Mouse (Mus musculus) CH12.LX (cell line): ENCODE measurements around the gene Clcc1. TPM values are rescaled to one million over a fixed set of nuclear protein-coding genes. Genes with fewer than 3 reads are reported as not detected.

ENCODE experiments used
- DNase-seq: peaks from one replicate; pipeline ENCODE4 v3.0.0-alpha.2; 2013; ENCODE audit errors: extremely low read depth
- H3K27ac ChIP-seq: 2 replicates; pipeline ENCODE4 v1.5.1; 2012; ENCODE audit warnings: low read depth, mild to moderate bottlenecking, control low read depth, moderate library complexity; ENCODE audit not compliant: insufficient read depth
- H3K27me3 ChIP-seq: replicated peaks from 2 replicates; pipeline ENCODE3; 2012; ENCODE audit warnings: inconsistent platforms
- H3K36me3 ChIP-seq, 2 experiments: replicated peaks in 1 of 2; 2 replicates each; pipeline versions ENCODE3 to v1.6.1; 2012; ENCODE audit warnings: inconsistent platforms in 1 of 2, low read length in 1 of 2, mild to moderate bottlenecking in 1 of 2, mixed read lengths in 1 of 2, moderate library complexity in 1 of 2; ENCODE audit not compliant: control insufficient read depth in 1 of 2, insufficient read depth in 1 of 2
- H3K4me1 ChIP-seq, 2 experiments: 2 replicates each; pipeline ENCODE4 v1.6.1; 2012; ENCODE audit warnings: inconsistent platforms in 1 of 2, moderate library complexity in 1 of 2; ENCODE audit not compliant: insufficient read depth in 2 of 2, control insufficient read depth in 1 of 2
- H3K4me2 ChIP-seq: 2 replicates; pipeline ENCODE4 v1.6.1; 2012; ENCODE audit warnings: low read depth, mild to moderate bottlenecking, control low read depth; ENCODE audit not compliant: poor library complexity, insufficient read depth, severe bottlenecking
- H3K4me3 ChIP-seq, 3 experiments: fragments of 150-350 bp in 1 of 3; sonication (generic) in 1 of 3; replicated peaks in 1 of 3; 2 replicates each; pipeline versions ENCODE3 to v1.5.1; 2011 to 2012; ENCODE audit warnings: low read depth in 2 of 3, low read length in 2 of 3, mild to moderate bottlenecking in 2 of 3, moderate library complexity in 2 of 3, control low read depth in 1 of 3, improper control_type of control experiment in 1 of 3, inconsistent platforms in 1 of 3, mixed read lengths in 1 of 3; ENCODE audit not compliant: poor library complexity in 1 of 3
- H3K79me2 ChIP-seq: replicated peaks from 2 replicates; pipeline ENCODE4 v1.6.1; 2012; ENCODE audit warnings: mild to moderate bottlenecking, moderate library complexity; ENCODE audit not compliant: control insufficient read depth, poor library complexity, insufficient read depth, severe bottlenecking; ENCODE audit errors: extremely low read depth
- H3K9ac ChIP-seq: 2 replicates; pipeline ENCODE4 v1.6.1; 2012; ENCODE audit warnings: low read depth, mild to moderate bottlenecking, control low read depth, moderate library complexity; ENCODE audit not compliant: insufficient read depth
- H3K9me3 ChIP-seq: replicated peaks from 2 replicates; pipeline ENCODE3; 2012; ENCODE audit warnings: low read length, inconsistent platforms, mixed read lengths
- CHD2 ChIP-seq: IDR thresholded peaks from 2 replicates; pipeline ENCODE4 v1.6.1; 2011; ENCODE audit warnings: low read length, improper control_type of control experiment
- E2F4 ChIP-seq: IDR thresholded peaks from 2 replicates; pipeline ENCODE4 v1.6.1; 2011; ENCODE audit warnings: low read depth, low read length, improper control_type of control experiment; ENCODE audit not compliant: insufficient replicate concordance
- EP300 ChIP-seq: IDR thresholded peaks from 2 replicates; pipeline ENCODE4 v1.6.1; 2011; ENCODE audit warnings: low read length, improper control_type of control experiment
- ETS1 ChIP-seq: conservative IDR thresholded peaks from 2 replicates; pipeline ENCODE4 v1.6.1; 2012; ENCODE audit warnings: low read depth, mild to moderate bottlenecking, inconsistent platforms, low read length, improper control_type of control experiment, moderate library complexity
- GABPA ChIP-seq: IDR thresholded peaks from 2 replicates; pipeline ENCODE4 v1.6.1; 2012; ENCODE audit warnings: low read depth, low read length, improper control_type of control experiment, inconsistent platforms; ENCODE audit not compliant: insufficient replicate concordance
- MAFK ChIP-seq: IDR thresholded peaks from 2 replicates; pipeline ENCODE4 v1.6.1; 2011; ENCODE audit warnings: low read length, improper control_type of control experiment; ENCODE audit not compliant: insufficient replicate concordance
- MAZ ChIP-seq: IDR thresholded peaks from 2 replicates; pipeline ENCODE4 v1.6.1; 2012; ENCODE audit warnings: low read depth, mild to moderate bottlenecking, inconsistent platforms, low read length, improper control_type of control experiment, moderate library complexity
- MEF2A ChIP-seq: IDR thresholded peaks from 2 replicates; pipeline ENCODE4 v1.6.1; 2014; ENCODE audit warnings: low read depth, mild to moderate bottlenecking, inconsistent platforms, low read length, improper control_type of control experiment, borderline replicate concordance
- NELFE ChIP-seq: IDR thresholded peaks from 2 replicates; pipeline ENCODE4 v1.6.1; 2011; ENCODE audit warnings: low read depth, low read length, improper control_type of control experiment
- NRF1 ChIP-seq: IDR thresholded peaks from 2 replicates; pipeline ENCODE4 v1.6.1; 2014; ENCODE audit warnings: low read depth, mild to moderate bottlenecking, inconsistent platforms, low read length, improper control_type of control experiment, moderate library complexity
- POLR2A ChIP-seq: IDR thresholded peaks from 2 replicates; pipeline ENCODE4 v1.6.1; 2011; ENCODE audit warnings: low read depth, mild to moderate bottlenecking, improper control_type of control experiment, low read length
- RCOR1 ChIP-seq: conservative IDR thresholded peaks from 2 replicates; pipeline ENCODE4 v1.6.1; 2012; ENCODE audit warnings: low read depth, mild to moderate bottlenecking, inconsistent platforms, low read length, improper control_type of control experiment
- SIN3A ChIP-seq: IDR thresholded peaks from 2 replicates; pipeline ENCODE4 v1.6.1; 2012; ENCODE audit warnings: low read length, improper control_type of control experiment, inconsistent platforms
- SMC3 ChIP-seq: IDR thresholded peaks from 2 replicates; pipeline ENCODE4 v1.6.1; 2011; ENCODE audit warnings: low read depth, low read length, improper control_type of control experiment
- TBP ChIP-seq: conservative IDR thresholded peaks from 2 replicates; pipeline ENCODE4 v1.6.1; 2011; ENCODE audit warnings: low read depth, low read length, improper control_type of control experiment
- TCF12 ChIP-seq: IDR thresholded peaks from 2 replicates; pipeline ENCODE4 v1.6.1; 2014; ENCODE audit warnings: low read depth, mild to moderate bottlenecking, inconsistent platforms, low read length, improper control_type of control experiment
- UBTF ChIP-seq: IDR thresholded peaks from 2 replicates; pipeline ENCODE4 v1.6.1; 2012; ENCODE audit warnings: low read depth, mild to moderate bottlenecking, inconsistent platforms, low read length, improper control_type of control experiment, moderate library complexity
- USF1 ChIP-seq: IDR thresholded peaks from 2 replicates; pipeline ENCODE4 v1.6.1; 2014; ENCODE audit warnings: low read depth, mild to moderate bottlenecking, inconsistent platforms, low read length, improper control_type of control experiment
- USF2 ChIP-seq: conservative IDR thresholded peaks from 2 replicates; pipeline ENCODE4 v1.6.1; 2011; ENCODE audit warnings: low read depth, low read length, improper control_type of control experiment
- ZC3H11A ChIP-seq: IDR thresholded peaks from 2 replicates; pipeline ENCODE4 v1.6.1; 2012; ENCODE audit warnings: low read depth, mild to moderate bottlenecking, inconsistent platforms, low read length, improper control_type of control experiment
- ZKSCAN1 ChIP-seq: IDR thresholded peaks from 2 replicates; pipeline ENCODE4 v1.6.1; 2012; ENCODE audit warnings: low read depth, inconsistent platforms, low read length, improper control_type of control experiment, borderline replicate concordance
- dilution Hi-C: fragments of 300-500 bp; cut with MboI; formaldehyde crosslinking; loops from 2 replicates; pipeline ENCODE4 v1.14.3; 2020; ENCODE audit warnings: low sequenced_read_pairs; ENCODE audit not compliant: extremely low pct_unique_long_range_greater_than_20kb, extremely low pct_ligation_motif_present
- in situ Hi-C: fragments of 300-500 bp; cut with MboI; formaldehyde crosslinking; loops from 3 replicates; pipeline ENCODE4 v1.14.3; 2019; ENCODE audit warnings: low sequenced_read_pairs, low pct_ligation_motif_present, low pct_unique_long_range_greater_than_20kb, mixed read lengths
- polyA plus RNA-seq: library from polyadenylated mRNA; unstranded; fragments of >175 nt; gene quantifications from 2 replicates; pipeline ENCODE4 v1.2.1, GENCODE M21; 2012; ENCODE audit warnings: low read depth; ENCODE audit not compliant: insufficient read length
- total RNA-seq, 2 experiments: library from RNA; depleted of rRNA; stranded (reverse); fragments of 300-350 nt in 1 of 2; fragments of >200 nt in 1 of 2; gene quantifications; 2 replicates each; pipeline ENCODE4 v1.2.3; 2012 to 2014

Gene Clcc1
- total and polyA plus RNA-seq, 3 experiments = 31.6 to 51.4 (median 36.3) TPM

DNA sequence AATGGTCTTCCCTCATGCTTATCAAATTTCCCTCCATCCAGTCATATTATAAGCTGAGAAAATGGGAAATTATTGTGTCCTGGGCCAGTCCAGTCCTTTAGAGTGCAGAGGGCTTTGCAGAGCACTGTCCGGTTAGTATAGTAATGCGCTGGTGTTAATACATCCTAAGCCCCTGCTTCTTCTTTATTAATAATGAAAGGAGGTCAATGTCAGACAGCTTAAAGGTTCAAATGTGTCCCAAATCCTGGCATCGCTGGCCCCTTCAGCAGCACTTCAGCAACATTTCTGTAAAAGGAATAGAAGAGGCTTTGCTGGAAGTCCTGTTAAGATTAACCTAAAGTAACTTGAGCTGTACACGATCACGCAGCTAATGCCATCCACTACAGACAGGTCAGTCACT lies 57.6 kb downstream of the Clcc1 start:
- Histone ChIP-seq H3K79me2 (no peaks in the 10 kb centered on the region), H3K27ac (no peak overlapping the region), H3K9ac (no peak overlapping the region), H3K9me3 (no peaks in the 10 kb centered on the region), H3K4me1 (no peaks in the 10 kb centered on the region), H3K36me3 (peaks cover 0 to 6% of the 10 kb centered on the region in 2 experiments), H3K4me2 (no peak overlapping the region), H3K4me3 (no peak overlapping the region), H3K27me3 (no peaks in the 10 kb centered on the region)
- dilution Hi-C loops = no loop called here
- in situ Hi-C loops = no loop called here
- TF ChIP-seq SIN3A (no peak), EP300 (no peak), CHD2 (no peak), MAFK (no peak), NRF1 (no peak), NELFE (no peak), E2F4 (no peak), MEF2A (no peak), MAZ (no peak), USF2 (no peak), RCOR1 (no peak), UBTF (no peak), ZC3H11A (no peak), ETS1 (no peak), ZKSCAN1 (no peak), TCF12 (no peak), TBP (no peak), POLR2A (no peak)
- no peak for DNase-seq

- peaks cover 3 to 5% of the 10 kb centered on the region in 2 experiments; a peak in 3 of 4 replicates for H3K4me1 ChIP-seq
- H3K27ac ChIP-seq = no peak overlapping the region
- peaks cover 0 to 4% of the 10 kb centered on the region in 2 experiments for H3K36me3 ChIP-seq
- no peaks in the 10 kb centered on the region for H3K79me2 ChIP-seq
- DNase-seq = no peak
- TF ChIP-seq USF1 (no peak), E2F4 (no peak), SMC3 (no peak), GABPA (no peak)
- TF ChIP-seq, all 38 proteins: peak for 0
- Histone ChIP-seq H3K4me3 (no peak overlapping the region), H3K27me3 (peaks cover 1% of the 10 kb centered on the region), H3K9me3 (no peaks in the 10 kb centered on the region), H3K4me2 (no peak overlapping the region), H3K9ac (no peak overlapping the region)
- in situ Hi-C loops = no loop called here
- dilution Hi-C loops = no loop called here
These were observed 59.5 kb downstream of the Clcc1 start for GRCm38 (mm10) chr3:108713065-108713675.
